Mouse (Mus musculus): ENCODE results near the gene Ccrl2.

The Ccrl2 gene

DNA sequence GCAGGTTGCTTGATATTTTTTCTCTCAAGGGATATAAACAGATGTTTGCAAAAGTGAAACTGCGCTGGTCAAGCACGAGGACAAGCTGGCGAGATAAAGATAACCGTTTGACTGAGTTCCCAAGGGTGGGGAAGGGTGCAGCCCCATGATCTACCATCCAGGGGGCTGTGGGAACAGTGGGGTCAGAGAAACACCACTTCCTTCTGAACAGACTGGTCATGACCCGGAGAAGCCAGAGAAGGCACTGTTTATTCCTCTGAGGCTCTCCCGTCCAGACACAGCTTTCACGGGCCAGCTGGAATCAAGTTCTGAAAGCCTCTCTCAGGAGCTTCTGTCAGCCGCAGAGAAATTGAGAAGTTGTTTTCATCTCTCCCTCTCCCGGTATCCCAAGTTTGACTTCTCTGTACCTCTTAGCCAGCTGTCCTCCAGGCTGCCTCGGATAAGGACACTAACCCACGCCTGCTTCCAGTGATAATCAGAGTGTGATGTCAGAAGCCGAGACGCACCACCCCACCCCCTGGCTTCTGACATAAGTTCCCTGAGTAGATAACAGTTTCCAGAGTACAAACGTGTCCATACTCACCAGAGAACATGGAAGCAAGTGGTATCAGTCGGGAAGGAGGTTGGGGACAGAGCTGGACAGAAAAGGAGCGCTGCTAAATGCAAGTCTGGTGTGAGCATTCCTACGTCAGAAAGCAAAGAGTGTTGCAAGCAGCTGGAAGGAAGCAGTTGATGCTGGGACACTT, at the start of gene Ccrl2:
Ccrl2 (minus strand) TSS at position 722 of the 746 bp plus-strand sequence.
- DNase-seq (ENCODE audit: low spot score), result peak; percentile 94

DNA sequence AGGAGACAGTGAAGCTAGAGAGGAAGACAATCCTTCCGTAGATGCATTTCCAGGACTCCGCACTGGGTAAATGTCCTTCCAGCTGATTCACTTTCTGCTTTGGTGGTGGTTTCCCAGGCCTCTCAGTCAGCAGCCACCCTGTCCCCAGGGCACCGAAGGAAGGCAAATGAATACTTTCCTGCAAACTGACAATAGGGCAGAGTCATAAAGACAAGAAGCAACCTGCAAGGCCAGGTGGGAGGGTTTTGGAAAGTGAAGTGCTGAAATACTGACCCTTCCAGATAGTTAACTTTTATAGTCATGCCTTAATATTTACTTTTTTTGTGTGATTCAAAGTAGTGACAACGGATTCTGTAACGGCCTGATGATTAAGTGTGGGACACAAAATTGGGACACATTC, 46.6 kb upstream of the Ccrl2 start:
- DNase-seq (ENCODE audit: low spot score), result no peak

DNA sequence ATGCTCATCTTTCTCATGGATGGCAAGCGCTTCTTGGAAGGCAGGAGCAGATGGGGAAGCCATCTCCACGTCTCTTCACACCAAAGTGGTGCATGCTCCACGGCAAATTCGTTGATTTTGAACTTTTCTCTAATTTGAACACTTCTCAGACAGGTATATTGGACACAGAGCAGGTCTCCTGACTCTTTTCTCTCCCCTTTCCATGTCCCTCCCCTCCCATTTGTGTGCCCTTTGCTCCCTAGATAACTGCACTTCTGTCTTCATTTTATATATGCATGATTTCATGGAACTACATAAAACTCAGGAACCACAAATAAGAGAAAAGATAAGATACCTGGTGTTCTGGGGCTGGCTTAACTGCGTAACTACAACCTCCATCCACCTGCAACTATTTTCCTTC, 46.0 kb upstream of the Ccrl2 start:
- no peak for DNase-seq (ENCODE audit: low spot score)

DNA sequence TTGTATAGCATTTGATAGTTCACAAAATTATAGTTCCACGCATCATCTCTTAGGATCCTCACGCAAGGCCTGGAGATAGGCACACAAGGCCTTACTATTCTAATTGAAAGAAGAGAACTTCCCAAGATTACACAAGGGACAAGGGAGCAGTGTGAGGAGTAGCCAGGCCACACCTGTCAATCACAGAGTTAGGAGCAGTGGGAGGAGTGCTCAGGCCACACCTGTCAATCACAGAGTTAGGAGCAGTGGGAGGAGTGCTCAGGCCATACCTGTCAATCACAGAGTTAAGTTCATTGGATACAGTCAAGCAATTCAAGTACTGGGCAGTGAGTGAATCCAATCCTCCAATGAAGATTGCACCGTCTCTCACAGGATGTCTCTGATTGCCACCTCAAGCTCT, 43.1 kb upstream of the Ccrl2 start:
- no peak for DNase-seq (ENCODE audit: low spot score)

DNA sequence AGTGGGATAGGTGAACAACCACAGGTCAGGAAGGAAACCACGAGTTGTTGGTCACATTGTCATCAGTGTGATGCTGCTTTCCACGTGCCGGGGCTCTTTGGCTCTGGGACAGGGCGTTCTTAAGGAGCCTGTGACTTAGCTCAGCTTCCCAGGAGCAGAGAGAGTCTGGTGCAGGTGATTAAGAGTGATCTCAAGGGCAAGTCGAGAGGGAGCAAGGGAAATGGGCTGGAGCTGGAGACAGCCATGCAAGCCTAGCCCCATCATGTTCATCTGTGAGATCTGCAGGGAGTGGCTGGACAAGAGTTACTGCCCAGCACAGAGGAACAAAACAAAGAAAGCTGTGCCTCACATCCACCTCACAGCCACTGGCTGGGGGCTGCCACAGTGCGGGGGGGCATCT, 40.2 kb upstream of the Ccrl2 start:
- no peak for DNase-seq (ENCODE audit: low spot score)

DNA sequence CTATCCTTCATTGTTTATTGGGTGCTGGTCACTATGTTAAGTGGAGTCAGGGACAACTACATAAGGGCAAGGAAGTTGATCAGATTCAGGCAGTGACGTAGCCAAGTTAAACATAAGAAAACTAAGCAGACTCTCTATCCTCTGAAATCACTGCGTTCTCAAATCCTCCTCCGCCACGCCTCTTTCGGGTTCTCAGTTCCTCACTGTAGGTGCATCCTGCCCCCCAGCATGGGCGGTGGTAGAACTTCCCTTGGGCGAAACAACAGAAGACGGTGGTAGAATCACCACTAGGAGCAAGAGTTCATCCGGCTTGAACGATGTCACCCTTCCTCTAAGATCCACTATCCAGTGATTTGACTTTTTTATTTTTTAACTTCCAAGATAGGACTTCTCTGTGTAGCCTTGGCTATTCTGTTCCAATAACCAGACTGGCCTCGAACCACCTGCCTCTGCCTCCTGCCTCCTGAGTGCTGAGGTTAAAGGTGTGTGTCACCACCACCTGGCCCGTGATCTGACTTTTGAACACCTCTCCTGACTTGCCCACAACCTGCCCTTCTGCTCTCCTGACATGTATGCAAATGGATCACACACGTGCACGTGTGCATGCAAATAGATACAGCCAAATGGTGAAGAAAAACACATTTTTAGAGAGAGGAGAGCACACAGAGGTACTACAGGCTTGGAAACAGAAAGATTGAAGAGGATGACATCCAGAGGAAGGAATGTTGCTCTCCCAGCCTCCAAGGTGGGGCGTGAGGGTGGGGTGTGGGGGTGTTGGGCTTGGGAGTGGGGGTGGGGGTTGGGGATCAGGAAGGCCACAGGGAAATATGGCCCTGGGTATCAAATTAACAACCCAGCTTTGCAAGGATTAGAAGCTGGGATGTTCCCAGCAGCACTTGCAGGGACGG, 39.4 kb upstream of the Ccrl2 start:
- DNase-seq (ENCODE audit: low spot score), result no peak

DNA sequence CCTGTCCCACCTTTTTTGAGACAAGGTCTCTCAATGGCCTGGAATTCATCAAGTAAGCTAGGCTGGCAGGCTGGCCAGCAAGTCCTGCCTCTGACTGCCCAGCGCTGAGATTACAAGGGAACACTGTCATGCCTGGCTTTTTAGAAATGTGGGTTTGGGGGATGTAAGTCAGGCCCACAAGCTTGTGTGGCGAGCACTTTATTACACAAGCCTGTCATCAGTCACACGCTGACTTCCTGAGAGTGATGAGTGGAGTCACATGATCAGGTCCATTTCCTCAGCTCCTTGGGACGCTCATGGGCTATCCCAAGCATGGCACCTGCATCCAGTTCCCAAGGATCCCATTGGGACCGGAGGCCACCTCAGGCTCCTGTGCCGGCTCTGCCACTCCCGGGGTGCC, 38.4 kb upstream of the Ccrl2 start:
- DNase-seq (ENCODE audit: low spot score), result no peak

DNA sequence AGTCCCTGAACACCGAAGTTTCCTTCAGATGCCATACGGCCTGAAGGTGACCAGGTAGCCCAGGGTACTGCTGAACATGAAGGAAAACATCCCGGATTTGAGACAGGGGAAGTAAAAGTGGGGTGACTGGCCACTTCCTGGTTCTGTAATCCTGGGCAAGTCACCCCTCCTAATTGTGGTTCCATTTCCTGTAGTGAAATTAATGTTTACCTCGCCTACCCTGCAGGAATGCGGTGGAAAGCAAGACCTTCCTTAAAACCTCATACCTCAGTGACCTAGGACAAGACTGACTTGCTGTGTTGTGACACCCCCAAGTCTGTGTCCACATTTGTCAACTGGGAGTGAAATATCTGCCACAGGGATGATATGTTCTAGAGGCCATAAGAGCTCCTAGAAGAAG, 37.3 kb upstream of the Ccrl2 start:
- DNase-seq (ENCODE audit: low spot score), result no peak

DNA sequence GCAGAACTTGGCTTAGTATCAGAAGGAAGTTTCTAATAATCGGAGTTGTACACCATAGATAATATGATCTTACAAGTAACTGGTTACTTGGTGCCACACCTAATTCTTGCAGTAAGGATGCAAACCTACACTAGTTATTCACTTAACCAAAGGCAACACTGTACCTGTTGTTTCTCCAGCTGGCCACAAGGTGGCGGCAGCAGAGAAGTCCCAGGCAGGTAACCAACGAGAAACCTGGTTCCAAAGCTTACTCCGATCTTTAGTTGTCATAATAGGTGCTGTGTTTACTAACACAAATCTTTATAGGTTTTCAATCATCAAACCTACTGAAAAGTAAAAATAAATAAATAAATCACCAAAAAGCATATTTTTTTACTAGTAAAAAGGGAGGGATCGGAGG, 35.8 kb upstream of the Ccrl2 start:
- DNase-seq (ENCODE audit: low spot score), result peak; percentile 44

DNA sequence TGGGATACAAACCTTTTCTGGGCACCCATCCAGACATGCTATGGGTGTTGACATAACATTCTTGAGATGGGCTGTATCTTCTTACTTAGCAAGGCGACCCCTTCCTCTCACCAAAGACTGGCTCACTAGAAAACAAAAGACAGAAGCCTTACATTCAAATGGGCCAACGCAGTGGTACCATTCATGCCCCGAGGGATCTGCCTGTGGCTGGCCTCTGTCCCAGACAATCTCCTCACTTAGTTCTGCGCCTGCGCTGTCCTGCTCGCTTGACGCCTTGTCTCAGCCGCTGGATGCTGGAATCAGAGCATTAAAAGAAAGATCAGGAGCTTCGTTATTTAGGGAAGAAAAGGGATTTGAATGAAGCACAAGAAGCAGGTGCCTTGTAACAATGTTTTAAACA, 35.3 kb upstream of the Ccrl2 start:
- no peak for DNase-seq (ENCODE audit: low spot score)

DNA sequence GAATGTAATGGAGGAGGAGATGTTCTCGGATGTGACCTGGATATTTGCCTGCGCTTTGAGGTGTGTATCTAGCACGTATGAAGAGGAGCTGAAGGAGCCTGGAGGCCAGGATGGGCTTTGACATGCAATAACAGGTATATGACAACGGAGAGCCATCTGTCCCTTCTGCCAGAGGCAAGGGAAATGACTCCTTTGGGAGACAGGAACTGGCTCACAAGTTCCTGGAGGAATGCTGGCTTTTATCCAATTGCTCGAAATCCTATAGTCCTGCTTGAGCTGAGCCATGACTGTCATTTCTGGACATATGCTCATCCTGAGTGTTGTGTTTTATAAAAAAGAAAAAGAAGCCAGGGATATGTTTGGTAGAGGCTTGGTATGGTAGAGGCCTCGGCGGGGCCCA, 31.6 kb upstream of the Ccrl2 start:
- no peak for DNase-seq (ENCODE audit: low spot score)

DNA sequence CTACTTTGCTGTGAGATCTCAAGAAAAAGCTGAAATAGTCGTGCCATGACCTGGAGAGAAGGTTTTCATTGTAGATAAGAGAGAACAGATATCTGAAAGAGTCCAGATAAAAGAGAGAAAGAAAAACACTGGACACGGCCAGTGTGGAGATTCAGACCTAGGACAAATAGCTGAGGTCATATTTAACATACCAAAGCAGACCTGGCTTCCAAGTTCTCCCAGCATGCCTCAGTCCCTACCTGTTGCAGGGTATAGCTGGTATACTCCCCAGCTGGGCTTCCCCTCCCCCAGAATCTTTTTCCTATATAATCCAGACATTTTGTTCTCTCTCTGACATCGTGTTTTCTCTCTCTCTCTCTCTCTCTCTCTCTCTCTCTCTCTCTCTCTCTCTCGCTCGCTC, 30.6 kb upstream of the Ccrl2 start:
- DNase-seq (ENCODE audit: low spot score), result no peak

DNA sequence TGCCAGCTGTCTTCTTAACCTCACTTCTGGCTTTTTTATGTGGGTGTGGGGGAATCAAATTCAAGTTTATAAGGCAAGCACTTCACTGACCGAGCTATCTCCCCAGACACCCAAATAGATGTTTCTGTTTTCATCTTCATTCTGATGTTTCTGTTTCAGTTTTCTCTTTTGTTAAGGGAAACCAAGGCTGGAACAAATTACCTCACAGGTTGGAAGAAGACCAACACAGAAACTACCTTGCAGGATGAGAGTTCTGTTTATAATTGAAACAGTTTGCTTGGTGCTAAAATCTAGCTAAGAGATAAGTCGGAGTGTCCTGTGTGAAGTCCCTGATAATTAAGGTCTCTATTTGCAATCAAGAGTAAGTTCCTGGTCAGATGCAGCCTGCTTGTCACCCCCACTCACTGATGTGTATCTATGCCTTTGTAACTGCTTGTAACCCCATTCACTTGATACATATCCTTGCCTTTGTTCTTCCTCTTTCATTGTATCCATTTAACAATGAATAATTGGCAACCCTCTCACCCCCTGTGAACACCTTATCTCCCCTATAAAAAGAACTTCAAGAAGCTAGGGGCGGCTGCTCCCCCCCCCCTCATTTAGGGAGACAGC, 29.8 kb upstream of the Ccrl2 start:
- DNase-seq (ENCODE audit: low spot score), result no peak

DNA sequence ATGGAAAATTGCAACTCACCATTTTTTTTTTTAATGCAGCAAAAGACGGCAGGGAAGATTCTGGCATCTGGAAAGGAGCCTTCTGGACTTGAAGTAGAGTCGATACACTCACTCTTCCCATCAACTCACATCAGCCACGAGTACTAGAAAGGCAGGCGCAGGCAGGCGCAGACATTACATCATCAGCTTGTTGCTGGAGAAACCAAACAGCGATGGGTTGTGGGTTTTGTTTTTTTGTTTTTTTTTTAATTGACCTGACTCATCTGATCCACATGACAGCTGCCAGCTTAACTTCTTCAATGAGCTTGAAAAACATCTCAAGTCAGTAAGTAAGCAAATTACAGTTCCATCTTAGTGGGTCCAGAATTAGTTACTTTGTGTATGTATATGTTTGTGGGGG, 28.8 kb upstream of the Ccrl2 start:
- no peak for DNase-seq (ENCODE audit: low spot score)

DNA sequence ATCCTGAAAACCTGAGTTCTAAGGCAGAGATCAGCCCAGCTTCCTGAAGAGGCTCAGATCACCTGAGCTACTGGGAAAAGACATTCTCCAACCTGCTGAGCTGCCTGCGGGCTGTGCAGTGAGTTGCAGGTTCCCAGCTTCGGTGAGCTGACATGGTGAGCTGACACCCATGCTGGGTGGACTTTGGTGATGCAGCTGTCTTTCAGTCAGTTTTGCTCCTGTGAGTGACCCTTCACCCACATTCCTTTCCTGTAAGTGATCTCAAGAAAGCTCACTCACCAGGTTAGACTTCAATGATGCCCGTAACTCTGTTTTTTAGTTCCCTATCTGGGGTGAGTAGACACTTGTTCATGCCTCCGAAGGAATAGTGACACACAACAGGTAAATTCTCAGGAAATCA, 28.0 kb upstream of the Ccrl2 start:
- DNase-seq (ENCODE audit: low spot score), result no peak

DNA sequence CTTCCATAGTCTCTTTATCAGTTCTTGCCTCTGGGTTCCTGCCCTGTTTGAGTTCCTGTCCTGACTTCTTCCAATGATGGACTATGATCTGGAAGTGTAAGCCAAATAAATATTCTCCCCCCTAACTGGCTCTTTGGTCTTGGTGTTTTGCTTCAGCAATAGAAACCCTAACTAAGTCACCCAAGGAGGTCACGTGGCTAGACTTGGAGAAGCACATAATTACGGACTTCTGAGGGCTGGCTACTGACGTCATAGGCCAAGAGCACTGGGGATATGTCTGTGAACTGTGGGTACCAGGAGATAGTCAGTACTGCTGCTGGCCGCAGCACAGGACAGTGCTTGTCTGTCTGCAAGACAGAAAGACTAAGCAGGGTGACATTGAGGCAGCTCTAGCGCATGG, 24.4 kb upstream of the Ccrl2 start:
- no peak for DNase-seq (ENCODE audit: low spot score)

DNA sequence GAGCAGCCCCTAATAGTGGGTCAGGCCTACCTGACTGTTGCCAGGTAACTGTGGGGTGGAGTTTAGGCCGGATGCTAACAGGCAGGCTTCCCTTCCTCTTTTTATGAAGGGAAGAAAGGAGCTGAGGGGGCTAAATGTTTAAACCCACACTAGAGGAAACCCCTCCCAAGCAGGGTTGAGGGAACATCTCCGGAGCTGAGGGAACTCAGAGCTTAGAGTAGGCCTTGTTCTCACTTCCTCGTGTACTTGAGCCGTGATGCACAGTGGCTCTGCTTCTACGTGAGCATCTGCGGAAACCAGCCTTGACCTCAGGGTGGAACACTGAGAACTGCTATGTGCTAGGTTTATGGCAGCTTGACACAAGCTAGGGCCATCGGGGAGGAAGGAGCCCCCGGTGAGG, 23.5 kb upstream of the Ccrl2 start:
- DNase-seq (ENCODE audit: low spot score), result no peak

DNA sequence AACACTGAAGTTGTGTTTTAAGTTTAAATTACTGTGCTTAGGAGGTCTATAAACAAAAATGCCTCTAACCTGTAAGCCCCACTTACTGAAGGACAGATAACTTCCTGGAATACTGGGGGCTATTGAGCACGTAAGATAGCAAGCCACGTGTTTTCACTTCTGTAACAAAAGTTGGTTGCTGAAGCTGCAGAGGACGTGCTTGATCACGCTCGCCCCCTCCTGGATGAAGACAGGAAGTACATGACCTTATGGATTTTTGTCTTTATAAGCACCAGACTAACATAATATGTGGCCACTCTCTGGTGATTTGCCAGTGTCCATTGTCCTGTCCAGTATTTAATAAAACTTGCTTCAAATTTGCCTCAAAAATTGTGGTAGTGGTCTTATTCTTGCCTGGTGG, 20.4 kb upstream of the Ccrl2 start:
- DNase-seq (ENCODE audit: low spot score), result no peak

DNA sequence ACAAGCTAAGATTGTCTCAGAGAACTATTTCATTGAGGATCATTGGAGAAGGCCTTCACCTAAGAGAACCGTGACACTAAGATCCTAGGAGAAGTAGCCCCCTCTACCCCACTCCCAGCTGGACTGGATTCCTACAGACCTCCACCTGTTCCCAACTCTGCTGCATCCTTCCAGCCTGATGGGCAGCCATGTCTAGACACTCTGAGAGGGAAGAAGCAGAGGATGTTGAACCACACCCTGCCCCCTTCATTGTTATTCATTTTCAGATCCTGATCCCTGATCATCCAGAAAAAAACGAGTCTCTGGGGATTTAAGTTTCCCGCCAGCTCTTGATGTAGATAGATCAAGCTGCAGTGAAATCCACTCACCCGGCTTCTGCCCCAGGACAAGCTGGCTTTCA, 15.7 kb upstream of the Ccrl2 start:
- DNase-seq (ENCODE audit: low spot score), result no peak

DNA sequence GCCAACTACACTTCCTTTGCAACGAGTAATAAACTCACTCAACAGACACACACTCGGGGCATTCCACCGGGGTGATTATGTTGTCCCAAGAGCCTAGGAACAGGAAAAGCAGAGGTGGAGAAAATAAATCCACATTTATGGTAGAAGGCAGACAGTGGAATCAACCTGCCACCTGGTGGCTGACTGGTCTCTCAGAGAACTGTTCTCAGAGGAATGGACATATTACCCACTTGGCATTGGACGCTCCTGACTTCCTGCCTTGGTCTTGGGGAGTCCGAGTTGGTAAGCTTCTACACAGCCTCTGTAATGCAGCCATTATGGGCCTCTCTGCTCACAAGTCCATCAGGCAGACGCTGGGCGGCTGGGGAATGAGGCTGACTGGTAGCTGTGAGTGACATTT, 14.9 kb upstream of the Ccrl2 start:
- no peak for DNase-seq (ENCODE audit: low spot score)

DNA sequence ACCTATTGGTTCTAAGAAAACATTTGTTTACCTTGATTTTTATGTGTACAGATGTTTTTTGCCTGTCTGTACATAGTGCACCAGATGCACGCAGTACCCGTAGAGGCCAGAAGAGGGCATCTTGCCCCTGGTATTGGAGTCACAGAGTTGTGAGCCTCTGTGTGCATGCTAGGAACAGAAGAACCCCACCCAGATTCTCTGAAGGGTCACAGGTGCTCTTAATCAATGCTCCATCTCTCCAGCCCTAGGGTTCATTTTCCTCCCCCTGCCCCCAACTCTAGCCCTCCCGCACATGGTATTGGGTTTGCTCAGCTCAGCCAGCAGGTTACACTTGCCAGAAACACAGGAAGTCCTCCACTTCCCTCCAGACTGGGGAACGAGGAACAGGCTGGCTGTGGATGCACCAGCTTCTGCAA, 13.2 kb upstream of the Ccrl2 start:
- DNase-seq (ENCODE audit: low spot score), result peak; percentile 60

DNA sequence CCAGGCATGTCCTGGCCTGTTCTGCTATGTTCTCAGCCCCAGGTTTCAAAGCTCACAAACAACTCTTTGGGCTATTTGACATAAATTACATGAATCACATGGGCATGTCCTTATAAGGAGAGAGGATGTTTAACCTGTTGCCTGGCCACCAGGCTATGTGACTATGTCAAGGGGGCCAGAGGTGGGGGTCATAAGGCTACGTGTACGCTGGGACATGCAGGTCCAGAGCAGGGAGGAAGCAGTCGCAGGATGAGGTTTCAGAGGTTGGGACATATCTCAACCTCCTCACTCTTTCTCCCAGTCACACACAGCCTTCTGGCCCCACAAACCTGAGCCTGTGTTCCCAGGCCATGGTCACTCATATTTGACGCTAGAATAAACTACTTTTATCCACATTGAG, 9.7 kb upstream of the Ccrl2 start:
- DNase-seq (ENCODE audit: low spot score), result no peak

DNA sequence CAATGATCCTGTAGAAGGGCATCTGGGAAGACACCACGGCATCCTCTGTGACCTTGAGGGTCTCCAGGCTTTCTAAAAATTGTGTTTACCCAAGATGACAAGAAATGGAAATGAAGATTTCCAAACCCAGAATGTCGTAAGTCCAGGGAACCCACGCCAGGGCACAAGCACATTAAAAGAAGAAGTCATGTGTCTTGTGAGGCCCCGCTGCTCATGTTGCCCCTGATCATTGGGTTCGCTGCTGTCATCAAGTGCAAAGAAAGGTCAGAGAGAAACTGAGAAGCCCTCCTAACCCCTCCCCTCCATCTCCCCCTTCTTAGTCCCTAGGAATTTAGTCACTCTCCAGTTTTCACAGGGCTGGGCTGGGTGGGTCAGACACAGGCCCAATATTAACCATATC, 5.5 kb upstream of the Ccrl2 start:
- no peak for DNase-seq (ENCODE audit: low spot score)
